Mouse (Mus musculus): Measurements from ENCODE around the gene Odf3l2. TPM values are rescaled to one million over a fixed set of nuclear protein-coding genes. Genes with fewer than 3 reads are reported as not detected.

Gene Odf3l2
- polyA plus RNA-seq, 1 experiment = not detected

DNA sequence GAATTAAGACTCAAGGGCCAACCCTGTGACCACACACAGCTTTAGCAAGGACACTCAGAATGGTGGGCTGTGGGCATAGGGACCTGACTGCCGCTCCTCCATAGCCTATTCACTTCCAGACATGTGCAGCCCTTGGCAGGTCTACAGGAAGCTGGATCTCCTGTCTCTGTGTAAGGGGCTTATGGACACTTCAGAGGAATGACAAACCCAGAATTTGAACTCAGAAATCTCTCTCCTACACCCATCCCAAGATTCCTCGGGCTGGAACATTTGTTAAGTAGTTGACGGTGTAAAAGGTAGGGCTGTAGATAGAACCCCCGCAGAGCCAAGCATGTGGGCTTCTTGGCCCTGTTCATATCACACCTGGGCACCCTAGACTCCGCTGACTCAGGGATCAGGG, 29.2 kb downstream of the Odf3l2 start:
- 94% methylated on average over 5 of the region's 5 CpGs for WGBS
- Histone ChIP-seq H3K4me3 (ENCODE audit: insufficient read depth, low read depth, low read length) (no peak overlapping the region), H3K27ac (ENCODE audit: insufficient read depth, low read depth, low read length) (no peak overlapping the region), H3K4me1 (ENCODE audit: control insufficient read depth, insufficient read depth, low read length) (peaks cover 26% of the 10 kb centered on the region)
- TF ChIP-seq POLR2A (IDR thresholded peaks at IDR 0.05; ENCODE audit: insufficient read depth, low read depth, low read length) (no peak), CTCF (IDR thresholded peaks at IDR 0.05; ENCODE audit: insufficient read depth, low read depth, low read length) (no peak)

DNA sequence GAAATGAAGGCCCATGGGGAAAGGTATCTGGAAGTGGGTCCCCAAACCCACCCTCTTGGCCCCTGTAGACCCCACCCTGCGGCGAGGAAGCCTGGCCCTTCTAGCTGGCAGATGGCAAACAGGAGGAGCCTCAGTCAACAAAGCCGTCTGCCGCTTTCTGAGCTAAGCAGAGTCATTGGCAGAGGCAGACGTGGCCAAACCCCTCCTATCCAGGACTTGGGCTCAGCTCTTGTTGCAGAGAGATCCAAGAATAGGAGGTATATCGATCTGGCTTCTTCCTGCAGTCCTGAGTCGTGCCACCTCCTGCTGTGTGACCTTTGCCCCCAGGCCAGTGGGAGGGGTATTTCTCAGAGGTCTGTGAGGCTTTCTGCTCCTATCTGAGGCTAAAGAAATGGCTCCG, 29.7 kb downstream of the Odf3l2 start:
- 12% methylated on average over 8 of the region's 8 CpGs for WGBS
- H3K4me3 ChIP-seq (ENCODE audit: insufficient read depth, low read depth, low read length) = no peak overlapping the region
- TF ChIP-seq CTCF (IDR thresholded peaks at IDR 0.05; ENCODE audit: insufficient read depth, low read depth, low read length) = no peak
- no peak for TF ChIP-seq POLR2A (IDR thresholded peaks at IDR 0.05; ENCODE audit: insufficient read depth, low read depth, low read length)
- peaks cover 27% of the 10 kb centered on the region for H3K4me1 ChIP-seq (ENCODE audit: control insufficient read depth, insufficient read depth, low read length)
- H3K27ac ChIP-seq (ENCODE audit: insufficient read depth, low read depth, low read length) = no peak overlapping the region

- TF ChIP-seq POLR2A (IDR thresholded peaks at IDR 0.05; ENCODE audit: insufficient read depth, low read depth, low read length) (no peak), CTCF (IDR thresholded peaks at IDR 0.05; ENCODE audit: insufficient read depth, low read depth, low read length) (no peak)
- Histone ChIP-seq H3K4me3 (ENCODE audit: insufficient read depth, low read depth, low read length) (peak overlapping the region; percentile 60), H3K4me1 (ENCODE audit: control insufficient read depth, insufficient read depth, low read length) (peaks cover 27% of the 10 kb centered on the region), H3K27ac (ENCODE audit: insufficient read depth, low read depth, low read length) (no peak overlapping the region)
- WGBS = 75% methylated on average over 1 of the region's 1 CpGs
These were observed 31.3 kb downstream of the Odf3l2 start for GRCm38 (mm10) chr10:79614305-79614643.

DNA sequence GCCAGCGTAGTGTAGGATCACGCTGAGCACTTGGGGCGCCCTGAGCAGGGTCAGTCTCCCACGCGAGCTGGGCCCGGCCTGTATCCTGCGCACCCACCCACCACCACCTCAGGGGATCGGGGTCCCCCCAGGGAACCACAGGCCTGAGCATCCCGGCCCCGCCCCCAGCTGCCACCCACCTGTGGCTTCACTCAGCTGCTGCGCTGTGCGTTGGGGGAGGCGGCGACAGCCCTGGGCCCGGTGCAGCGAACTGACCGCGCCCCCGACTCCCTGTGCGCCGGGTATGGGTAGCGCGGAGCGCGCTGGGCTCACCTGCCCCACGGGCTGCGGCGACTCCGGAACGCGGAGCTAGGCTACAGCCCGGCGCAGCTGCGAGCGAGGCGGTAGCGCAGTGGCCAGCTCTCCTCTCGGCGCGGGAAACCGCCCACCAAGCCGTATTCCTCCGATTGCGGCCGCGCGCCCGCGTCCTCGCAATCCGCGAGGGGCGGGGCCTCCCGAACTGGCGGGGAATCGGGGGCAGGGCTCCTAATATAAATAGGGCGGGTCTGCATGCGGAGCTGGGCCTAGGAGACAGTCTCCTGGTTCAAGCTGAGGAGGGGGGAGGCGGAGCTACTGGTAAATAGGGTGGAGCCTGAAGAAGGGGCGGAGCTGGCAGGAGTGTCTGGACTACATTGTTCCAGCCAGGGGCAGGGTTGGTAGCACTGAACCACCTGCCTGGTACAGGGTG, 31.8 kb downstream of the Odf3l2 start, which contains the start of gene C2cd4c:
C2cd4c (minus strand) TSS at position 448 of the 727 bp plus-strand sequence.
- peaks cover 27% of the 10 kb centered on the region for H3K4me1 ChIP-seq (ENCODE audit: control insufficient read depth, insufficient read depth, low read length)
- H3K27ac ChIP-seq (ENCODE audit: insufficient read depth, low read depth, low read length) = no peak within 1 kb of the TSS
- TF ChIP-seq CTCF (IDR thresholded peaks at IDR 0.05; ENCODE audit: insufficient read depth, low read depth, low read length) = no peak
- no peak for TF ChIP-seq POLR2A (IDR thresholded peaks at IDR 0.05; ENCODE audit: insufficient read depth, low read depth, low read length)
- whole genome bisulfite sequencing = 1% methylated on average over 60 of the region's 60 CpGs
- H3K4me3 ChIP-seq (ENCODE audit: insufficient read depth, low read depth, low read length) = peak within 1 kb of the TSS; percentile 60

GRCm38 (mm10) chr10:79612192-79613135, 33.1 kb downstream of the Odf3l2 start:
- WGBS = 22% methylated on average over 51 of the region's 51 CpGs
- Histone ChIP-seq H3K4me3 (ENCODE audit: insufficient read depth, low read depth, low read length) (0 out of 2 replicates have a peak overlapping the region, but pooled peaks have one; percentile 4), H3K4me1 (ENCODE audit: control insufficient read depth, insufficient read depth, low read length) (peaks cover 40% of the 10 kb centered on the region), H3K27ac (ENCODE audit: insufficient read depth, low read depth, low read length) (no peak overlapping the region)
- TF ChIP-seq CTCF (IDR thresholded peaks at IDR 0.05; ENCODE audit: insufficient read depth, low read depth, low read length) (no peak), POLR2A (IDR thresholded peaks at IDR 0.05; ENCODE audit: insufficient read depth, low read depth, low read length) (no peak)

DNA sequence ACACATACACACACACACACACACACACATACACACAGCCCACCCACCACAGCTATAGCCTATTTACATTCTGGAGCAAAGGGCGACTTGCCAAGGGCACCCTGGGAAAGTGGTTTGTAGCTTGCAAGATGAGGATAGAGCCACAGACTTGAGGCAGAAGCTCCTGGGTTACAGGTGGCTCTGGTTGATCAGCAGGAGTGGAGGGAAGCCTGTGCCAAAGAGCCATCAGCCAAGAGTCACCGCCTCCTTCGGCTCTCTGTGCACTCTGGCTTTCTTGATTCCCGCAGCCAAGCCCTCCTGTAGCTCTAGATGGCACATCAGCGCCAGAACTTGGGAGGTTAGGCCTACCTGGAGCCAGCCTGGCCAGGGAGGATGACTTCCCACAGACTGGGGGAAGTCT, 34.2 kb downstream of the Odf3l2 start:
- no peak overlapping the region for H3K27ac ChIP-seq (ENCODE audit: insufficient read depth, low read depth, low read length)
- H3K4me1 ChIP-seq (ENCODE audit: control insufficient read depth, insufficient read depth, low read length) = peaks cover 44% of the 10 kb centered on the region
- H3K4me3 ChIP-seq (ENCODE audit: insufficient read depth, low read depth, low read length) = no peak overlapping the region
- 47% methylated on average over 5 of the region's 5 CpGs for WGBS
- TF ChIP-seq CTCF (IDR thresholded peaks at IDR 0.05; ENCODE audit: insufficient read depth, low read depth, low read length) (no peak), POLR2A (IDR thresholded peaks at IDR 0.05; ENCODE audit: insufficient read depth, low read depth, low read length) (no peak)

GRCm38 (mm10) chr10:79609276-79609675, 36.3 kb downstream of the Odf3l2 start:
- H3K27ac ChIP-seq (ENCODE audit: insufficient read depth, low read depth, low read length) = no peak overlapping the region
- TF ChIP-seq CTCF (IDR thresholded peaks at IDR 0.05; ENCODE audit: insufficient read depth, low read depth, low read length) (no peak), POLR2A (IDR thresholded peaks at IDR 0.05; ENCODE audit: insufficient read depth, low read depth, low read length) (no peak)
- peaks cover 44% of the 10 kb centered on the region for H3K4me1 ChIP-seq (ENCODE audit: control insufficient read depth, insufficient read depth, low read length)
- WGBS = 80% methylated on average over 3 of the region's 3 CpGs
- H3K4me3 ChIP-seq (ENCODE audit: insufficient read depth, low read depth, low read length) = no peak overlapping the region

GRCm38 (mm10) chr10:79607892-79608291, 37.6 kb downstream of the Odf3l2 start:
- Histone ChIP-seq H3K27ac (ENCODE audit: insufficient read depth, low read depth, low read length) (no peak overlapping the region), H3K4me1 (ENCODE audit: control insufficient read depth, insufficient read depth, low read length) (peaks cover 31% of the 10 kb centered on the region), H3K4me3 (ENCODE audit: insufficient read depth, low read depth, low read length) (no peak overlapping the region)
- WGBS = 42% methylated on average over 2 of the region's 2 CpGs
- TF ChIP-seq POLR2A (IDR thresholded peaks at IDR 0.05; ENCODE audit: insufficient read depth, low read depth, low read length) = no peak
- TF ChIP-seq CTCF (IDR thresholded peaks at IDR 0.05; ENCODE audit: insufficient read depth, low read depth, low read length) = no peak

GRCm38 (mm10) chr10:79606537-79606936, 39.0 kb downstream of the Odf3l2 start:
- Histone ChIP-seq H3K27ac (ENCODE audit: insufficient read depth, low read depth, low read length) (no peak overlapping the region), H3K4me3 (ENCODE audit: insufficient read depth, low read depth, low read length) (no peak overlapping the region), H3K4me1 (ENCODE audit: control insufficient read depth, insufficient read depth, low read length) (peaks cover 19% of the 10 kb centered on the region)
- TF ChIP-seq CTCF (IDR thresholded peaks at IDR 0.05; ENCODE audit: insufficient read depth, low read depth, low read length) = no peak
- TF ChIP-seq POLR2A (IDR thresholded peaks at IDR 0.05; ENCODE audit: insufficient read depth, low read depth, low read length) = no peak
- 25% methylated on average over 4 of the region's 4 CpGs for WGBS

All from olfactory bulb, adult 2 months (tissue).